Mouse (Mus musculus) neural tube, embryonic 11.5 days (tissue): ENCODE data around the gene Sox18. TPM values are rescaled to one million over a fixed set of nuclear protein-coding genes. Genes with fewer than 3 reads are reported as not detected.

Experiments used
- ATAC-seq: fragments of 200-750 bp; cut with Nextera tagmentation; 2 replicates; pipeline ENCODE4 v1.8.0; 2017; ENCODE audit warnings: moderate number of reproducible peaks, mild to moderate bottlenecking, moderate TSS enrichment, moderate library complexity; ENCODE audit not compliant: insufficient read depth, low FRiP score, low TSS enrichment
- DNase-seq: peaks from one replicate; pipeline ENCODE4 v3.0.0-alpha.2; 2015; ENCODE audit warnings: low spot score
- H3K27ac ChIP-seq: fragments of 300-500 bp; sonication (generic); 2 replicates; pipeline ENCODE4 v1.5.1; 2014; ENCODE audit warnings: low read depth, mild to moderate bottlenecking, low read length
- H3K27me3 ChIP-seq: fragments of 300-500 bp; sonication (generic); 2 replicates; pipeline ENCODE4 v1.6.1; 2014; ENCODE audit warnings: mild to moderate bottlenecking, low read length, mixed read lengths; ENCODE audit not compliant: control insufficient read depth, insufficient read depth
- H3K36me3 ChIP-seq: fragments of 300-500 bp; sonication (generic); 2 replicates; pipeline ENCODE4 v1.6.1; 2014; ENCODE audit warnings: mild to moderate bottlenecking, low read length, moderate library complexity, mixed read lengths; ENCODE audit not compliant: control insufficient read depth, insufficient read depth
- H3K4me1 ChIP-seq: fragments of 300-500 bp; sonication (generic); 2 replicates; pipeline ENCODE4 v1.6.1; 2014; ENCODE audit warnings: low read length, mixed read lengths; ENCODE audit not compliant: control insufficient read depth, insufficient read depth
- H3K4me2 ChIP-seq: fragments of 300-500 bp; sonication (generic); 2 replicates; pipeline ENCODE4 v1.6.1; 2014; ENCODE audit warnings: low read depth, mild to moderate bottlenecking, moderate library complexity
- H3K4me3 ChIP-seq: fragments of 300-500 bp; sonication (generic); 2 replicates; pipeline ENCODE4 v1.5.1; 2014; ENCODE audit warnings: low read depth, low read length
- H3K9ac ChIP-seq: fragments of 300-500 bp; sonication (generic); 2 replicates; pipeline ENCODE4 v1.6.1; 2014; ENCODE audit warnings: mild to moderate bottlenecking, low read length
- H3K9me3 ChIP-seq: fragments of 300-500 bp; sonication (generic); 2 replicates; pipeline ENCODE4 v1.6.1; 2016; ENCODE audit warnings: low read length; ENCODE audit not compliant: control insufficient read depth
- WGBS: fragments of 180-500 bp; shearing (Covaris S2); extraction: QIAGEN DNeasy Blood & Tissue Kit; methylation state at CpG from one replicate; pipeline ENCODE4 v1.1.7; 2014; 5-methylcytosine and 5-hydroxymethylcytosine counted together
- polyA plus RNA-seq: library from polyadenylated mRNA; unstranded; fragments of >200 nt; fragmentation: Nextera tagmentation; extraction: Ambion mirVana; gene quantifications from 2 replicates; pipeline ENCODE4 v1.2.1, GENCODE M21; 2014

The Sox18 gene
- polyA plus RNA-seq, 1 experiment from 2014 or later = 18.1 TPM

GRCm38 (mm10) chr2:181687586-181687985 is 16.1 kb upstream of the Sox18 start:
- ATAC-seq (no peak), DNase-seq (no peak)
- Histone ChIP-seq H3K9ac (no peak overlapping the region), H3K9me3 (no peaks in the 10 kb centered on the region), H3K27ac (no peak overlapping the region), H3K4me1 (peaks cover 4% of the 10 kb centered on the region; the same call in 1 of the 2 replicates), H3K4me3 (no peak overlapping the region), H3K4me2 (no peak overlapping the region), H3K36me3 (peaks cover 4% of the 10 kb centered on the region), H3K27me3 (no peaks in the 10 kb centered on the region)
- 95% methylated on average over 8 of the region's 8 CpGs for WGBS

GRCm38 (mm10) chr2:181685686-181686085 is 14.2 kb upstream of the Sox18 start:
- no peak overlapping the region for H3K9ac ChIP-seq
- 96% methylated on average over 4 of the region's 4 CpGs for WGBS
- peaks cover 4% of the 10 kb centered on the region for H3K36me3 ChIP-seq
- no peaks in the 10 kb centered on the region for H3K27me3 ChIP-seq
- H3K27ac ChIP-seq = no peak overlapping the region
- no peak for ATAC-seq
- no peaks in the 10 kb centered on the region; the same call in 1 of the 2 replicates for H3K4me1 ChIP-seq
- no peaks in the 10 kb centered on the region for H3K9me3 ChIP-seq
- no peak overlapping the region for H3K4me2 ChIP-seq
- no peak for DNase-seq
- H3K4me3 ChIP-seq = no peak overlapping the region

GRCm38 (mm10) chr2:181684713-181685112 is 13.3 kb upstream of the Sox18 start:
- no peak overlapping the region for H3K9ac ChIP-seq
- H3K36me3 ChIP-seq = peaks cover 4% of the 10 kb centered on the region
- H3K9me3 ChIP-seq = no peaks in the 10 kb centered on the region
- no peaks in the 10 kb centered on the region; the same call in 1 of the 2 replicates for H3K4me1 ChIP-seq
- no peak overlapping the region for H3K4me3 ChIP-seq
- no peak for DNase-seq
- WGBS = 87% methylated on average over 1 of the region's 1 CpGs
- H3K27ac ChIP-seq = no peak overlapping the region
- H3K4me2 ChIP-seq = no peak overlapping the region
- no peaks in the 10 kb centered on the region for H3K27me3 ChIP-seq
- ATAC-seq = no peak

- Histone ChIP-seq H3K4me3 (no peak overlapping the region), H3K27me3 (no peaks in the 10 kb centered on the region), H3K4me2 (no peak overlapping the region), H3K27ac (no peak overlapping the region), H3K36me3 (no peaks in the 10 kb centered on the region), H3K4me1 (no peaks in the 10 kb centered on the region; the same call in 1 of the 2 replicates), H3K9ac (no peak overlapping the region), H3K9me3 (no peaks in the 10 kb centered on the region)
- WGBS = 68% methylated on average over 4 of the region's 4 CpGs
- ATAC-seq (no peak), DNase-seq (no peak)
Observed at GRCm38 (mm10) chr2:181683381-181683780, 11.9 kb upstream of the Sox18 start.

- ATAC-seq (no peak), DNase-seq (no peak)
- no peak overlapping the region for H3K27ac ChIP-seq
- 93% methylated on average over 1 of the region's 1 CpGs for WGBS
- H3K27me3 ChIP-seq = no peaks in the 10 kb centered on the region
- no peaks in the 10 kb centered on the region for H3K36me3 ChIP-seq
- H3K4me2 ChIP-seq = no peak overlapping the region
- H3K9ac ChIP-seq = no peak overlapping the region
- H3K9me3 ChIP-seq = no peaks in the 10 kb centered on the region
- H3K4me3 ChIP-seq = no peak overlapping the region
- no peaks in the 10 kb centered on the region; the same call in 1 of the 2 replicates for H3K4me1 ChIP-seq
Observed at GRCm38 (mm10) chr2:181681978-181682377, 10.5 kb upstream of the Sox18 start.

- Histone ChIP-seq H3K4me2 (peak overlapping the region; percentile 93), H3K9ac (peak overlapping the region; percentile 86), H3K9me3 (no peaks in the 10 kb centered on the region), H3K36me3 (no peaks in the 10 kb centered on the region), H3K4me3 (peak overlapping the region; percentile 60), H3K27me3 (no peaks in the 10 kb centered on the region), H3K27ac (no peak overlapping the region), H3K4me1 (no peaks in the 10 kb centered on the region; the same call in 1 of the 2 replicates)
- DNase-seq (peak; percentile 38), ATAC-seq (0 out of 2 replicates have a peak, but pooled peaks have one; percentile 48)
- 17% methylated on average over 7 of the region's 7 CpGs for WGBS
Observed at GRCm38 (mm10) chr2:181680716-181681117, 9.3 kb upstream of the Sox18 start.

- ATAC-seq (peak; percentile 67), DNase-seq (peak; percentile 80)
- whole genome bisulfite sequencing = 1% methylated on average over 47 of the region's 69 CpGs
- H3K36me3 ChIP-seq = no peaks in the 10 kb centered on the region
- peaks cover 6% of the 10 kb centered on the region; the same call in 1 of the 2 replicates for H3K4me1 ChIP-seq
- peak within 1 kb of the TSS; percentile 60 for H3K4me3 ChIP-seq
- H3K4me2 ChIP-seq = peak within 1 kb of the TSS; percentile 93
- no peaks in the 10 kb centered on the region for H3K9me3 ChIP-seq
- no peak within 1 kb of the TSS for H3K27ac ChIP-seq
- peak within 1 kb of the TSS; percentile 86 for H3K9ac ChIP-seq
- H3K27me3 ChIP-seq = no peaks in the 10 kb centered on the region
Observed at GRCm38 (mm10) chr2:181679951-181680715, 8.7 kb upstream of the Sox18 start, which contains the start of gene Tcea2. Gene Tcea2 (plus strand): TSS chr2:181680310.

- Histone ChIP-seq H3K27ac (no peak overlapping the region), H3K4me1 (peaks cover 7% of the 10 kb centered on the region; the same call in 1 of the 2 replicates)
- 0 out of 2 replicates have a peak, but pooled peaks have one; percentile 23 for ATAC-seq
Observed at GRCm38 (mm10) chr2:181678780-181679179, 7.3 kb upstream of the Sox18 start.

GRCm38 (mm10) chr2:181677755-181678098 is 6.3 kb upstream of the Sox18 start:
- ATAC-seq (no peak), DNase-seq (no peak)
- Histone ChIP-seq H3K4me1 (peaks cover 12% of the 10 kb centered on the region; the same call in 1 of the 2 replicates), H3K9me3 (no peaks in the 10 kb centered on the region), H3K27ac (no peak overlapping the region), H3K27me3 (peaks cover 4% of the 10 kb centered on the region), H3K4me2 (no peak overlapping the region), H3K36me3 (no peaks in the 10 kb centered on the region), H3K9ac (no peak overlapping the region), H3K4me3 (no peak overlapping the region)
- 62% methylated on average over 3 of the region's 3 CpGs for WGBS

More at GRCm38 (mm10) chr2:181678780-181679179, 7.3 kb upstream of the Sox18 start:
- Histone ChIP-seq H3K27me3 (no peaks in the 10 kb centered on the region), H3K36me3 (no peaks in the 10 kb centered on the region), H3K4me2 (no peak overlapping the region), H3K4me3 (no peak overlapping the region), H3K9me3 (no peaks in the 10 kb centered on the region), H3K9ac (no peak overlapping the region)
- DNase-seq = peak; percentile 76
- WGBS = 59% methylated on average over 1 of the region's 1 CpGs
